Mouse (Mus musculus) thymus, adult 2 months (tissue): ENCODE measurements around the gene Nkiras1. TPM values are rescaled to one million over a fixed set of nuclear protein-coding genes. Genes with fewer than 3 reads are reported as not detected.
"Not testable (repeated sequence)": the region's sequence is repeated elsewhere in the genome, so short reads cannot be mapped to it uniquely, and the experiment has no call there.

Experiments used
- DNase-seq: peaks from one replicate; pipeline ENCODE4 v3.0.0; 2021
- H3K27ac ChIP-seq: fragments of 200-500 bp; 2 replicates; pipeline ENCODE4 v1.5.1; 2012; ENCODE audit warnings: low read length, control low read depth; ENCODE audit not compliant: control insufficient read depth, insufficient read depth
- H3K27me3 ChIP-seq: fragments of 200-500 bp; 2 replicates; pipeline ENCODE4 v1.6.1; 2012; ENCODE audit warnings: mild to moderate bottlenecking, low read length, moderate library complexity, mixed read lengths; ENCODE audit not compliant: control insufficient read depth, insufficient read depth
- H3K36me3 ChIP-seq: fragments of 200-500 bp; 2 replicates; pipeline ENCODE4 v1.6.1; 2012; ENCODE audit warnings: mild to moderate bottlenecking, low read length, moderate library complexity; ENCODE audit not compliant: control insufficient read depth, insufficient read depth
- H3K4me1 ChIP-seq: fragments of 200-500 bp; replicated peaks from 2 replicates; pipeline ENCODE4 v1.6.1; 2012; ENCODE audit warnings: low read length; ENCODE audit not compliant: control insufficient read depth, insufficient read depth
- H3K4me3 ChIP-seq: fragments of 200-500 bp; 2 replicates; pipeline ENCODE4 v1.5.1; 2012; ENCODE audit warnings: mild to moderate bottlenecking, low read length, control low read depth, moderate library complexity; ENCODE audit not compliant: control insufficient read depth, insufficient read depth
- CTCF ChIP-seq: fragments of 200-500 bp; IDR thresholded peaks from 2 replicates; pipeline ENCODE4 v1.5.1; 2012; ENCODE audit warnings: mild to moderate bottlenecking, control low read depth, low read length, moderate library complexity, borderline replicate concordance; ENCODE audit not compliant: control insufficient read depth, poor library complexity, insufficient read depth; ENCODE audit errors: extremely low read depth
- POLR2A ChIP-seq: fragments of 200-500 bp; IDR thresholded peaks from 2 replicates; pipeline ENCODE4 v1.6.1; 2012; ENCODE audit warnings: mild to moderate bottlenecking, low read length, control low read depth, moderate library complexity; ENCODE audit not compliant: control insufficient read depth, poor library complexity, insufficient read depth; ENCODE audit errors: extremely low read depth
- WGBS: fragments of 180-500 bp; shearing (Covaris S2); methylation state at CpG from one replicate; pipeline ENCODE4 v1.1.7; 2018; 5-methylcytosine and 5-hydroxymethylcytosine counted together
- polyA plus RNA-seq: library from polyadenylated mRNA; depleted of rRNA; stranded (reverse); fragments of >200 nt; gene quantifications from 2 replicates; pipeline ENCODE4 v1.2.3, GENCODE M21; 2012; rRNA removed

Nkiras1 gene
- polyA plus RNA-seq: 4.6 and 4.7 TPM in 2 replicates

DNA sequence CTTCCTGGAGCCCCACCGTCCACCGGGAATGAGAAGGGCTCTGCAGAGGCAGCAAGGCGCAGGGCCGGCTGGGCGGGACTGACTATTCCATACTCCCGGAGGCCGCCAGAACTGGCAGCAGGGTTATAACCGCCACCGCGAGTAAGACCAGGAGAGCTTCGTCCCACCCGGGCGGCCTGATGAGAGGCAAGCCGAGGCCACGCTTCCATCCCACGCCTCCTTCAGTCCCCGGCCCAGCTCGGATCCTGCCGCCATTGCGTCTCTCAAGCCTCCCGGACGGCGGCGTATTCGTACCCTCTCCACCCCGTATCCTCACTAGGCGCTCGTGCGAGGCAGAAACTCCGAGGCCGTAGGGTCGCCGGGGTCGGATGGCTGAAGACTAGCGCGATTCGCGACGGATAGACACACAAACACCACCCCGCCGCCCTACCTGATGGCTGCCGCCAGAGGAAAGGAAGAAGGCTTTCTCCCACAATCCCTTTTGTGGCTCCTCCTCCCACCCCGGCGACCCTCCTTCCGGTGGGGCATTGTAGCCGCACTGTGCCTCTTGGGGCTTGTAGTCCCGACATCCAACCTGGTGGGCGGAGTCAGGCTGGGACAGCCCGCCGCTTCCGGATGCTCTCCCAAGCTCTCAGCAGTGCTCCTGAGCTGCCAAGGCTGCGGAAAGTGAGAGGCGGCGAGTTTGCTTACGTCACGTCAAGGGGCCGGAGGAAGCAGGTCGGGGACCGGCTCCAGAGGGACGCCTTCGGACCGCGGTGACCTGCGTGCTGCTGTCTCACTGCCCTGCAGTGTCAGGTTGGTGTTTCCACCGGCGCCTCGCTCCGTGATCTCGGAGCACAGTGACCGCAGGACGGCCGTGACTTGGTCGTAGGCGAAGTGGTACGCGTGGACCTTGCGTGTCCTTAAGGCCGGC is at the start of gene Nkiras1, which contains the start of gene Rpl15:
TSS of gene Nkiras1 (plus strand) at position 608 of the 913 bp plus-strand sequence.
TSS of gene Rpl15 (minus strand) at position 863 of the 913 bp plus-strand sequence.
- TF ChIP-seq POLR2A (peak; percentile 90), CTCF (peak; percentile 18; the same call in 1 of the 2 replicates)
- under 1% methylated on average over 78 of the region's 78 CpGs for WGBS

DNA sequence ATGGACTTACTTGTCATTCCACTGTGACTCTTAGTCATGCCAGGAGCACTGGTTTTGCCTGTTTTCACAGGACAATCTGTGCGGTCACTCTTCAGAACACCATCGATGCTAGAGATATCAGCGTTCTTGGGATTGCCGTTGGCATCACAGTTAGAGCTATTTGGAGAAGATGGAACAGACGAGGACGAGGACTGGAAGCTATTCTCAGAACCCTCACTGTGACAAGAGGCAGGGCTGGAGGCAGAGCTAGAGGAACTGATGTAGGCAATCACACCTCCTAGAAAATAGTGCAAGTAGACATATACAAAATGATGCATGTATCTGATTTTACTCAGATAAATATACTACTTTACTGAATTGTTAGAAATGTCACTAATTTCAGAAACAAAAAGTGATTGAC is 49.0 kb upstream of the Nkiras1 start:
- Histone ChIP-seq H3K4me3 (no peak overlapping the region), H3K27me3 (no peaks in the 10 kb centered on the region), H3K27ac (no peak overlapping the region), H3K4me1 (no peaks in the 10 kb centered on the region), H3K36me3 (no peaks in the 10 kb centered on the region)
- DNase-seq: no peak
- no peak for TF ChIP-seq POLR2A
- no peak for TF ChIP-seq CTCF
- WGBS: 98% methylated on average over 6 of the region's 6 CpGs

More for the DNA sequence above, at the start of gene Nkiras1, which contains the start of gene Rpl15:
- Histone ChIP-seq H3K27ac (0 out of 2 replicates have a peak within 1 kb of the TSS, but pooled peaks have one; percentile 6), H3K36me3 (peaks cover 18% of the 10 kb centered on the region; the same call in 1 of the 2 replicates), H3K27me3 (no peaks in the 10 kb centered on the region), H3K4me3 (peak within 1 kb of the TSS; percentile 88), H3K4me1 (peaks cover 5% of the 10 kb centered on the region)
- peak; percentile 98 for DNase-seq

DNA sequence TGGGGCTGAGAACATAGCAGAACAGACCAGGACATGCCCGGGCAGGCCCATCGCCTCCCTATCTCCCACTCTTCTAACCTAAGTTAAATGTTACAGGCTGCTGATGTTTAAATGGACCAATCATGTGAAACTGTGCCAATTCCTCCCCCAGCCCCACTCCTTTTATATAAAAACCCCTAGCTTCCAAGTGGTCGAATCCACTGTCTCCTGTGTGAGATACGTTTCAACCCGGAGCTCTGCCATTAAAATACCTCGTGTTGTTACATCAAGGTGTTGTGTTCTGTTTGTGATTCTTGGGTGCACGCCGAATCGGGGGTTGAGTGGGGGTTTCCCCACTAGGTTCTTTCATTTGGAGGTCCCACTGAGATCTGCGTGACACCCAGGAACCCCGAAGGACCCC is 45.5 kb upstream of the Nkiras1 start:
- not testable (repeated sequence) for H3K27ac ChIP-seq, H3K36me3 ChIP-seq, H3K4me1 ChIP-seq, DNase-seq, H3K4me3 ChIP-seq, H3K27me3 ChIP-seq
- 96% methylated on average over 11 of the region's 11 CpGs for WGBS

DNA sequence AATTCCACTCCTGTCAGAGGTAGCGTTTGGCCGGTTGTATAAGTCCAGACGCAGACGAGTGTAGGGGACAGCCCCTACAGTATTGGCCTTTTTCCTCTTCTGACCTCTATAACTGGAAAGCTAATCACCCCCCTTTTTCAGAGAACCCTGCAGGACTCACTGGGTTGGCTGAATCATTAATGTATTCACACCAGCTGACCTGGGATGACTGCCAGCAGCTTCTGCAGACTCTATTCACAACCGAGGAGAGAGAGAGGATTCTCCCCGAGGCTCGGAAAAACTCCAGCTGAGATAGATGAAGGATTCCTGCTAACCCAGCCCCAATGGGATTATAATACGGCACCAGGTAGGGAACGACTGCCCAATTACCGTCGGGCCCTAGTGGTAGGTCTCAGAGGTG is 44.8 kb upstream of the Nkiras1 start:
- H3K4me3 ChIP-seq: not testable (repeated sequence)

DNA sequence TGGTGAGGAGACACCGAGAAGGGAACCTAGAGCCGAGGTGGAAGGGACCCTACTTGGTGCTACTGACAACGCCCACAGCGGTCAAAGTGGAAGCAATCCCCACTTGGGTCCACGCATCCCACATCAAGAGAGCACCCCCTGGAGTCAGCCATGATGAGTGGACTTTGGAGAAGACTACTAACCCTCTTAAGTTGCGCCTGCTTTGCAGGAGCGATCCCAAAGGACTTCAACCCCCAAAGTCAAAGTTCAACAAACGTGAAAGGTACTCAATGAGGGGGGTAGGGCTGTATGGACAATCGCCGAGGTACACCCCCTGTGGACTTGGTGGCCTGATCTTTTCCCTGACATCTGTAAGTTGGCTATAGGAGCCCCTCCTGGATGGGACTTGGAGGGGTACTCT is 41.2 kb upstream of the Nkiras1 start:
- not testable (repeated sequence) for H3K27ac ChIP-seq, H3K36me3 ChIP-seq, H3K4me1 ChIP-seq, H3K27me3 ChIP-seq, H3K4me3 ChIP-seq, DNase-seq
- WGBS: 96% methylated on average over 10 of the region's 10 CpGs

More for the DNA sequence above, 44.8 kb upstream of the Nkiras1 start:
- not testable (repeated sequence) for DNase-seq, H3K27me3 ChIP-seq, H3K36me3 ChIP-seq, H3K4me1 ChIP-seq, H3K27ac ChIP-seq
- WGBS: 97% methylated on average over 11 of the region's 11 CpGs

DNA sequence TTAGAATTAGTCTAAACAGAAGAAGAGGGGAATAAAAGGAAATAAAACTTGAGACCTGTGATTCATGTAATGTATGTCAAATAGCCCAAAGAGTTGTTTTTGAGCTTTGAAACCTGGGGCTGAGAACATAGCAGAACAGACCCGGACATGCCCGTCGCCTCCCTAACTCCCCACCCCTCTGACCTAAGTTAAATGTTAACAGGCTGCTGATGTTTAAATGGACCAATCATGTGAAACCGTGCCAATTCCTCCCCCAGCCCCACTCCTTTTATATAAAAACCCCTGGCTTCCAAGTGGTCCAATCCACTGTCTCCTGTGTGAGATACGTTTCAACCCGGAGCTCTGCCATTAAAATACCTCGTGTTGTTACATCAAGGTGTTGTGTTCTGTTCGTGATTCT is 39.1 kb upstream of the Nkiras1 start:
- not testable (repeated sequence) for H3K36me3 ChIP-seq, H3K27ac ChIP-seq, H3K27me3 ChIP-seq, H3K4me3 ChIP-seq, H3K4me1 ChIP-seq, DNase-seq
- WGBS: 99% methylated on average over 8 of the region's 8 CpGs

DNA sequence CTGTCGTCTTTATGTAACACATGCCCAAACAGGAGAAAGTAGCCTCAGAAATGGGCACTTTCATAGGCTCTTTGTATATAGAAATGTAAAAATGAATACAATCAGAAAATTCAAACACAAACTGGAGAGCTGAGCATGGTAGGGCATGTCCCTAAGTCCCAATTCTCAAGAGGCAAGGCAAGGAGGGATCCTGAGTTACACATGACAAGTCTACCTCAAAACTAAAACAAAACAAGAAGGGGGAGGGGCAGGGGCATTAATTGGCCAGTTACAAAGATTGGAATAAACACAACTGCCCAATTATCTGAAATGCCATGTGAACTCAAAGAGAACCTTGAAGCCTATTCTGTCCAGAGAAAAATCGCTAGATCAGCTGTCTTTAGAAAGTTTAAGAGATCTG is 37.9 kb upstream of the Nkiras1 start:
- no peak for DNase-seq
- no peak overlapping the region for H3K27ac ChIP-seq
- no peaks in the 10 kb centered on the region for H3K36me3 ChIP-seq
- TF ChIP-seq POLR2A (no peak), CTCF (no peak)
- no peak overlapping the region for H3K4me3 ChIP-seq
- H3K27me3 ChIP-seq: no peaks in the 10 kb centered on the region
- H3K4me1 ChIP-seq: no peaks in the 10 kb centered on the region
- WGBS: 95% methylated on average over 2 of the region's 2 CpGs
